Mouse (Mus musculus) liver, embryonic 15.5 days (tissue): Measurements from ENCODE around the gene Hdgf. TPM values are rescaled to one million over a fixed set of nuclear protein-coding genes. Genes with fewer than 3 reads are reported as not detected.

ENCODE experiments used
- ATAC-seq: fragments of 200-750 bp; cut with Nextera tagmentation; 2 replicates; pipeline ENCODE4 v1.8.0; 2017; ENCODE audit warnings: moderate number of reproducible peaks, mild to moderate bottlenecking, moderate library complexity; ENCODE audit not compliant: insufficient read depth
- H3K27ac ChIP-seq: fragments of 300-500 bp; sonication (generic); replicated peaks from 2 replicates; pipeline ENCODE4 v1.5.1; 2015; ENCODE audit warnings: mild to moderate bottlenecking, inconsistent platforms
- H3K27me3 ChIP-seq: fragments of 300-500 bp; sonication (generic); 2 replicates; pipeline ENCODE4 v1.6.1; 2015; ENCODE audit warnings: mild to moderate bottlenecking, inconsistent platforms
- H3K36me3 ChIP-seq: fragments of 300-500 bp; sonication (generic); replicated peaks from 2 replicates; pipeline ENCODE4 v1.6.1; 2015; ENCODE audit warnings: moderate library complexity, mild to moderate bottlenecking, inconsistent platforms
- H3K4me1 ChIP-seq: fragments of 300-500 bp; sonication (generic); replicated peaks from 2 replicates; pipeline ENCODE4 v1.6.1; 2015; ENCODE audit warnings: inconsistent platforms
- H3K4me2 ChIP-seq: fragments of 300-500 bp; sonication (generic); 2 replicates; pipeline ENCODE4 v1.6.1; 2015; ENCODE audit warnings: moderate library complexity, mild to moderate bottlenecking, inconsistent platforms
- H3K4me3 ChIP-seq: fragments of 300-500 bp; sonication (generic); replicated peaks from 2 replicates; pipeline ENCODE4 v1.5.1; 2015; ENCODE audit warnings: mild to moderate bottlenecking, inconsistent platforms
- H3K9ac ChIP-seq: fragments of 300-500 bp; sonication (generic); 2 replicates; pipeline ENCODE4 v1.6.1; 2015; ENCODE audit warnings: moderate library complexity, mild to moderate bottlenecking, inconsistent platforms
- H3K9me3 ChIP-seq: fragments of 300-500 bp; sonication (generic); replicated peaks from 2 replicates; pipeline ENCODE4 v1.6.1; 2016; ENCODE audit warnings: inconsistent platforms
- WGBS: fragments of 180-500 bp; shearing (Covaris S2); methylation state at CpG from one replicate; pipeline ENCODE4 v1.1.7; 2015; ENCODE audit warnings: mixed read lengths; ENCODE audit not compliant: insufficient replicate concordance; 5-methylcytosine and 5-hydroxymethylcytosine counted together
- polyA plus RNA-seq: library from polyadenylated mRNA; unstranded; fragments of >200 nt; fragmentation: Nextera tagmentation; extraction: Ambion mirVana; gene quantifications from 2 replicates; pipeline ENCODE4 v1.2.1, GENCODE M21; 2015

Hdgf gene
- polyA plus RNA-seq, 1 experiment from 2014 or later = 213 TPM

DNA sequence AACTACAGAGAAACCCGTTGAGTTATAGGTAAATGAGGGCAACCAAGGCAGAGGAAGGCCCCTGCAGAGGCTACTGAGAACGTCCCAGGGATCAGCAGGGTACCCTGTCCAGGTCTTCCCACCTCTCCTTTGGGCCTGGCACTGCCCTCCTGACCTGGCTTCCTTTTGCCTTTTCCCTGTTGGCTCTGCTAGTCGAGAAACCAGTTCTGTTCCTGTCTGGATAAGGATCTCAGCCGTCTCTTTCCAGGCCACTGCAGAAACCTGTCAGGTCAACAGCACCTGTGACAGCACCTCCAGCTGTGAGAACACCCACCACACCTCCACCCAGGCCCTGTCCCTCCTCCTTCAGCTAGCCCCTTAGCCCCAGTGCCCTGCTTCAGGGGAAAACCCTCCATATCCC lies 52.4 kb downstream of the Hdgf start:
- Histone ChIP-seq H3K27me3 (peaks cover 80% of the 10 kb centered on the region), H3K4me1 (peaks cover 9% of the 10 kb centered on the region), H3K9me3 (no peaks in the 10 kb centered on the region), H3K27ac (no peak overlapping the region), H3K36me3 (no peaks in the 10 kb centered on the region), H3K4me3 (no peak overlapping the region), H3K4me2 (no peak overlapping the region), H3K9ac (no peak overlapping the region)
- 33% methylated on average over 4 of the region's 4 CpGs for WGBS
- ATAC-seq = no peak

GRCm38 (mm10) chr3:87958967-87959366 lies 52.8 kb downstream of the Hdgf start:
- 40% methylated on average over 1 of the region's 1 CpGs for WGBS
- ATAC-seq = no peak
- Histone ChIP-seq H3K27ac (no peak overlapping the region), H3K4me3 (no peak overlapping the region), H3K9ac (no peak overlapping the region), H3K9me3 (no peaks in the 10 kb centered on the region), H3K4me2 (no peak overlapping the region), H3K27me3 (peaks cover 75% of the 10 kb centered on the region), H3K36me3 (no peaks in the 10 kb centered on the region), H3K4me1 (peaks cover 9% of the 10 kb centered on the region)

GRCm38 (mm10) chr3:87959371-87959770 lies 53.2 kb downstream of the Hdgf start:
- no peak overlapping the region for H3K9ac ChIP-seq
- no peak overlapping the region for H3K4me3 ChIP-seq
- ATAC-seq = no peak
- peaks cover 71% of the 10 kb centered on the region for H3K27me3 ChIP-seq
- WGBS = 52% methylated on average over 7 of the region's 7 CpGs
- no peak overlapping the region for H3K27ac ChIP-seq
- peaks cover 9% of the 10 kb centered on the region for H3K4me1 ChIP-seq
- no peaks in the 10 kb centered on the region for H3K36me3 ChIP-seq
- H3K4me2 ChIP-seq = no peak overlapping the region
- no peaks in the 10 kb centered on the region for H3K9me3 ChIP-seq

DNA sequence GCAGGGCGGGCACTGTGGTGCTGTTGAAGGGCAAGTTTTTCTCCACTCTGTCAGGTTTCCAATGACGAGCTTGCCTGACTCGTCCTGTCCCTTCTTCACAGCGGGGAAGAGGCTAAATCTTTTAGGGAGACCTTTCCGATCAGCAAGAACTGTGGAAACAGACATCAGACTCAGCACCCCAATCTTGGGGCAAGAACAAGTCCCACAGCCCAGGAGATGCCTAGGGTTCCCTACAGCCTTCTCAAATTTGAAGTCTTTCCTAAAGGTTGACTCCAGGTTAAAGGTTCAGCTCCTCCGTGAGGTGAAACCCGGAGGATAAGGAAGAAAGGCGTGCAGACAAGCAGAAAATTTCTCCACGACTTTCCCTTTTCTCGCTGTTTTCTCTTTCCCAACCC lies 54.1 kb downstream of the Hdgf start:
- WGBS = 13% methylated on average over 10 of the region's 10 CpGs
- Histone ChIP-seq H3K27ac (no peak overlapping the region), H3K36me3 (no peaks in the 10 kb centered on the region), H3K4me3 (peak overlapping the region; percentile 43), H3K27me3 (peaks cover 63% of the 10 kb centered on the region), H3K9me3 (no peaks in the 10 kb centered on the region), H3K4me2 (peak overlapping the region; percentile 68), H3K4me1 (peaks cover 9% of the 10 kb centered on the region), H3K9ac (peak overlapping the region; percentile 27; the same call in 1 of the 2 replicates)
- ATAC-seq = no peak

- peaks cover 58% of the 10 kb centered on the region for H3K27me3 ChIP-seq
- no peak overlapping the region for H3K27ac ChIP-seq
- WGBS = under 1% methylated on average over 27 of the region's 27 CpGs
- no peaks in the 10 kb centered on the region for H3K36me3 ChIP-seq
- H3K9ac ChIP-seq = peak overlapping the region; percentile 27
- H3K4me2 ChIP-seq = peak overlapping the region; percentile 68
- peaks cover 9% of the 10 kb centered on the region for H3K4me1 ChIP-seq
- ATAC-seq = peak; percentile 83
- peak overlapping the region; percentile 43 for H3K4me3 ChIP-seq
- H3K9me3 ChIP-seq = no peaks in the 10 kb centered on the region
Measured at GRCm38 (mm10) chr3:87960586-87961191, 54.6 kb downstream of the Hdgf start.

Other genes starting within 250 kb of the Hdgf start
- 0.15 and 0.18 TPM in 2 replicates for gene Lrrc71, start 157.7 kb upstream of the Hdgf start, polyA plus RNA-seq
- gene Ntrk1, start 111.2 kb upstream of the Hdgf start, polyA plus RNA-seq = 0.20 and 0.26 TPM in 2 replicates
- 0.01 TPM in 1 of 2 replicates, not detected in the other for gene Insrr, start 109.4 kb upstream of the Hdgf start, polyA plus RNA-seq
- gene Pear1, start 82.0 kb upstream of the Hdgf start, polyA plus RNA-seq = 5.7 and 6.5 TPM in 2 replicates
- gene Sh2d2a, start 59.6 kb upstream of the Hdgf start, polyA plus RNA-seq = 0.18 TPM in 2 replicates
- 6.5 TPM in 2 replicates for gene Prcc, start 20.7 kb upstream of the Hdgf start, polyA plus RNA-seq
- 30.7 and 33.5 TPM in 2 replicates for gene Mrpl24, start 13.2 kb downstream of the Hdgf start, polyA plus RNA-seq
- gene Isg20l2, start 24.0 kb downstream of the Hdgf start, polyA plus RNA-seq = 21.0 and 22.9 TPM in 2 replicates
- gene Rrnad1, start 24.4 kb downstream of the Hdgf start, polyA plus RNA-seq = 5.6 and 6.3 TPM in 2 replicates
- gene Crabp2, start 42.3 kb downstream of the Hdgf start, polyA plus RNA-seq = 0.31 and 0.75 TPM in 2 replicates
- gene Nes, start 64.8 kb downstream of the Hdgf start, polyA plus RNA-seq = 2.2 and 2.3 TPM in 2 replicates
- 0.10 TPM in 1 of 2 replicates, not detected in the other for gene Bcan, start 93.9 kb downstream of the Hdgf start, polyA plus RNA-seq
- not detected in 2 replicates for gene Hapln2, start 121.3 kb downstream of the Hdgf start, polyA plus RNA-seq
- 14.3 and 18.1 TPM in 2 replicates for gene Gpatch4, start 136.8 kb downstream of the Hdgf start, polyA plus RNA-seq
- gene Naxe, start 152.2 kb downstream of the Hdgf start, polyA plus RNA-seq = 75.0 and 81.5 TPM in 2 replicates
- not detected in 2 replicates for gene Ttc24, start 172.0 kb downstream of the Hdgf start, polyA plus RNA-seq
- gene Iqgap3, start 175.7 kb downstream of the Hdgf start, polyA plus RNA-seq = 7.3 and 8.0 TPM in 2 replicates
- gene Mef2d, start 236.1 kb downstream of the Hdgf start, polyA plus RNA-seq = 6.8 and 7.1 TPM in 2 replicates